Mouse (Mus musculus): ENCODE measurements at regions not wholly inside any gene's neighbourhood (a gene's known extent, or its start where the extent isn't known, plus 50 kb on each side); places are given as distances from the start of the nearest gene placed in this dataset.

DNA sequence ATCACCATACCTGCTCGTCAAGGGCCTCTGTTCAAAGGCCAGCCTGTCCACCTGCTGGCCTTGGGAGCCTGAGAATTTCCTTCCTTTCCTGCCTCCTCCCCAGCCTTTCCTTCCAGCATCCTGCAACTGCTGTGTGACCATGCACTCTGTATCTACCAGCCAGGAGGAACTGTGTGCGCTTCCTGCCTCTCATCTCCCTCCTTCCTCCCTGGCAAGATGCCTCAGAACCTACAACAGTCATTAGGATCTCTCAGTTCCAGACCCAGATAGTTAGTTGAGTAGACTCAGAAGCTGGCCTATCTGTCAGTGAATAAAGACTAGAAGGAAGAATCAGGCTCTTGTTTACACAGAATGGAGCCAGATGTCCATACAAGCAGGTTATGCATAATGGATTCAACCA, 183.8 kb upstream of the Ntf3 start:
- H3K4me3 ChIP-seq = no peak overlapping the region
- H3K4me2 ChIP-seq = no peak overlapping the region
- WGBS = 40% methylated on average over 2 of the region's 2 CpGs
- no peak for ATAC-seq (replicated peaks; ENCODE audit: insufficient number of reproducible peaks, insufficient read depth, low FRiP score, low read depth)
- peaks cover 4% of the 10 kb centered on the region; the same call in 1 of the 2 replicates for H3K4me1 ChIP-seq (replicated peaks)
- no peak overlapping the region for H3K27ac ChIP-seq
- H3K9me3 ChIP-seq (replicated peaks) = no peaks in the 10 kb centered on the region
- H3K9ac ChIP-seq = no peak overlapping the region
- H3K27me3 ChIP-seq = no peaks in the 10 kb centered on the region
- H3K36me3 ChIP-seq = no peaks in the 10 kb centered on the region

DNA sequence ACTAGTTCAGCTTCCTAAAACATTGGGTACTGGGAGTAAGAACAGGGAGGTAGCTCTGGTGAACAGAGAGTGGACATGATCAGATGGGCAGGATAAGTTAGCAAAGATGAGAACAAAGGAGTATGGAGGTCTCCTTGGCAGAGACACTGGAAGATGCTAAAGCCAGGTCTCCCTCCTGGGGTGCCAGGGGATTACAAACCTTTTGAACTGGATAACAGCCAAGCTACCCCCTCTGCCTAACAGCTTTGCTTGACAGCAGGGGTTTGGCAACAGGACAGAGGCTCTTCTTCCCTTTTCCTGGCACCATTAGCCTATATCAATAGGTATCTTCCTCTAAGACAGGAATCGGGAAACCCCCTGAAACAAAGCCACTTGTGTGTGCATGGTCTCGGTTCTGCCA, 183.2 kb upstream of the Ntf3 start:
- 25% methylated on average over 2 of the region's 2 CpGs for WGBS
- no peaks in the 10 kb centered on the region for H3K9me3 ChIP-seq (replicated peaks)
- H3K9ac ChIP-seq = no peak overlapping the region
- no peaks in the 10 kb centered on the region; the same call in 1 of the 2 replicates for H3K27me3 ChIP-seq
- H3K4me1 ChIP-seq (replicated peaks) = peaks cover 4% of the 10 kb centered on the region; the same call in 1 of the 2 replicates
- no peak overlapping the region for H3K27ac ChIP-seq
- H3K36me3 ChIP-seq = no peaks in the 10 kb centered on the region
- H3K4me3 ChIP-seq = no peak overlapping the region
- no peak for ATAC-seq (replicated peaks; ENCODE audit: insufficient number of reproducible peaks, insufficient read depth, low FRiP score, low read depth)
- no peak overlapping the region for H3K4me2 ChIP-seq

DNA sequence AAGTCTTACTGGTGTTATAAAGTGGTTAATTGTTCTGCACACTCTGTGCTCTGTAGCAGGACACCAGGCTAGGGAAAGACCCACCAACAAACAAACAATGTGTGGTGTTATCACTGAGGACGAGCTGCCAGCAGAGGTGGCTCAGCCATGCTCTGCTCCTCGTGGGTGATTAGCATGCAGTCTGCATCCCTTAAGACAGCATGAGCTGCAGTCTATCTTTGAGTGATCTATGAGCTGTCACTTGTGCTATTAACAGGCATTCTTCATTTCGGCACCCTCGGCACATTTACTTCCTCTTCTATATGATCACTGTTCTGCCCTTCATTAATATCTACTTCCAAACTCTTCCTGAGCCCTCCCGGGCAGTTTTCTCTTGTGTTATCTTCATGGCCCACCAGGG, 178.5 kb upstream of the Ntf3 start:
- ATAC-seq (replicated peaks; ENCODE audit: insufficient number of reproducible peaks, insufficient read depth, low FRiP score, low read depth) = no peak
- Histone ChIP-seq H3K4me3 (no peak overlapping the region), H3K27me3 (no peaks in the 10 kb centered on the region; the same call in 1 of the 2 replicates), H3K9me3 (replicated peaks) (no peaks in the 10 kb centered on the region), H3K27ac (no peak overlapping the region), H3K4me1 (replicated peaks) (no peaks in the 10 kb centered on the region), H3K4me2 (no peak overlapping the region), H3K9ac (no peak overlapping the region), H3K36me3 (no peaks in the 10 kb centered on the region)
- WGBS = 40% methylated on average over 5 of the region's 5 CpGs

DNA sequence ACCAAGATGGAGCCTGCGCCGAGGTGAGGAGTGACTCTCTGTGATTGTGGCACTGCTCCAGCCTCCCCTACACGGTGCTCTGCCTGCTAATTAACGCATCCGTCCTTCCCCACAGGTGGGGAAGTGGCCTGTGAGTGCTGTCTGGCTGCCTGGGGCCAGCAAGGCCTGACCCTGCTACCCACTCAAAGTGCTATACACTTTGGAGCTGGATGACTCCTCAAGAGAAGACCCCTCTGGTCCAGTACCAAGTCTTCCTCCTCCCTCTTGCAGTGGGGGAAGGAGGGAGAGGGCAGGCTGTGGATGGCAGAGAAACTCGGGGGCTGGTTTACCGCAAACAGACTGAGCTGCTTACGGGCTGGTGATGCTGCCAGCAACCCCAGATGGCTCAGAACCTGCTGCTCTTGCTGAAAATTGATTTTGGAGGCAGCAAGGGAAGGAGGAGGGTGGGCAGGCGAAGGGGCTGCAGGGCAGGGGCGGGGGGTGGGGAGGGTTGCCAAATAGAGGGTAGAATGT, 173.4 kb upstream of the Ntf3 start:
- no peaks in the 10 kb centered on the region; the same call in 1 of the 2 replicates for H3K27me3 ChIP-seq
- ATAC-seq (replicated peaks; ENCODE audit: insufficient number of reproducible peaks, insufficient read depth, low FRiP score, low read depth) = no peak
- H3K4me1 ChIP-seq (replicated peaks) = no peaks in the 10 kb centered on the region
- H3K27ac ChIP-seq = no peak overlapping the region
- no peak overlapping the region for H3K4me2 ChIP-seq
- H3K9me3 ChIP-seq (replicated peaks) = no peaks in the 10 kb centered on the region
- no peak overlapping the region for H3K4me3 ChIP-seq
- H3K9ac ChIP-seq = no peak overlapping the region
- 62% methylated on average over 10 of the region's 10 CpGs for WGBS
- no peaks in the 10 kb centered on the region for H3K36me3 ChIP-seq

DNA sequence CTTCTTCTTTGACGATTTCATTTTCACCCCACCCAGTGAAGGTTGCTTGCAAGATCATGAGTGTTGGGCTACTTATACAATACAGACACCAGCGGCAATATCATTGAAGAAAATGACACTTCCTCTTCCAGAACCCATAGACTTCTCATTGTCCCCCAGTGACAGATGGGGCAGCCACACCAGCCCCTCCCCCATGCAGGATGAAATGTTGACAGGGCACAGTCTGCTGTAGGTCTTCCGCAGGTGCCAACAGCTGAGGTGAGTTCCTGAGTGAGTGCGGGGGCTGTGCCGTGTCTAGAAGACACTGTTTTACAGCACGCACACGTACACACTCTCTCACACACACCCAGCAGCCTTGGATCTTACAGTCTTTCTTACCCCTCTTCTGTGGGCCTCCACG, 171.0 kb upstream of the Ntf3 start:
- Histone ChIP-seq H3K27ac (no peak overlapping the region), H3K4me1 (replicated peaks) (no peaks in the 10 kb centered on the region), H3K9ac (no peak overlapping the region), H3K36me3 (no peaks in the 10 kb centered on the region), H3K27me3 (no peaks in the 10 kb centered on the region), H3K4me3 (no peak overlapping the region), H3K9me3 (replicated peaks) (no peaks in the 10 kb centered on the region), H3K4me2 (no peak overlapping the region)
- WGBS = 72% methylated on average over 8 of the region's 8 CpGs
- no peak for ATAC-seq (replicated peaks; ENCODE audit: insufficient number of reproducible peaks, insufficient read depth, low FRiP score, low read depth)

DNA sequence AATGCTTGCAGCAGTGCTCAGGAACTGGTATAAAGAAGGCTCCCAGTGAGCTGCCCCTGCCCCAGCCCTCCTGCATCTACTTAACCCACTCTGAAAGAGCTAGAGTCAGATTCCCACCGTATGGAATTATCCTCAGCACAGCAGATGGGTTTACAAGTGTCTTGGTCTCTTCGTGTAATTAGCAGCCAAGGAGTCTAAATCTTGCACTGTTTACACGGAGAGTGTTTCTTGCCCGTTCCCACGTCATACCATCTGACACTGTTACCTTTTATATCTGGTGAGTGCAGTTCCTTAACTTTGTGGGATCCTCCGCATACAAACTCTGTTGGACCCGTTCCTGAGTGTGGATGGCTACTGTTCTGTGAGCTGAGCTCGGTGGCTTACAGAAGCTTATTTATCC, 167.5 kb upstream of the Ntf3 start:
- ATAC-seq (replicated peaks; ENCODE audit: insufficient number of reproducible peaks, insufficient read depth, low FRiP score, low read depth) = no peak
- Histone ChIP-seq H3K36me3 (no peaks in the 10 kb centered on the region), H3K27ac (no peak overlapping the region), H3K27me3 (no peaks in the 10 kb centered on the region), H3K4me1 (replicated peaks) (no peaks in the 10 kb centered on the region), H3K4me3 (no peak overlapping the region), H3K4me2 (no peak overlapping the region), H3K9me3 (replicated peaks) (no peaks in the 10 kb centered on the region), H3K9ac (no peak overlapping the region)
- 78% methylated on average over 8 of the region's 8 CpGs for WGBS

DNA sequence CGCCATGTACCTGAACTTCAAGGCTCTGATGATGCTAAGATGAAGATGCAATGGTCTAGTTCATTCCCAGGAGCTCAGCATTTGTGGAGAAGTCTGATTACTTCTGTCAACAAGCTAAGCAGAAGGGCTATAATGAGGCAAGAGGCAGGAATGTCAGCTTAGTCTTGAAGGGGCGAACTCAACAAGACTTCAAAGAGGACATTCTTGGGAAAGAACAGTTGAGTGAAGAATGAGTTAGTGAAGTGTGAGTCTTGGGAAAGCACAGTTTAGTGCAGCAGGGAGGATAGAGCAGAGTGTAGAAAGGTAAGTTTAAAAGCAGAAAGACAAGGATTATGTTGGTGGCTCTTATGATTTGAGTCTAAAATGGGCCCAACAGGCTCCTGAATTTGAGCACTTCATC, 160.5 kb upstream of the Ntf3 start:
- H3K27ac ChIP-seq = no peak overlapping the region
- ATAC-seq (replicated peaks; ENCODE audit: insufficient number of reproducible peaks, insufficient read depth, low FRiP score, low read depth) = no peak

DNA sequence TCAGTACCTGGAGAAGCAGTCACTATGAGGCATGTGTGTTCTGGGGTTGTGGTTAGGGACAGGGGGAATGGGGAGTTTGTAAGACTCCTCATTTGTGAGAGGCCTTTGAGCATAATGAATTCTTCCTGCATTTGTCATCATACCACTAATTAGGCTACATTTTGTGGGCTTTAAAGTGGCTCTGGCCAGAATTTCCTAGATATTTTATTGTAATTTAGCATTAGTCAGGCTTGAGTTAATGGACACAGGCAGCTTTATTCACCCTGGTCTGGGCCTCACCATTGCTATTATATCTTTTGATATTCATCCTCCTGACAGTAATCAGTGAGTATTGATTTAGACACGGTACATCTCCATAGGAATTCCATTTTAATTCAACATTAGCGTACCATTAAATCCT, 151.8 kb upstream of the Ntf3 start:
- Histone ChIP-seq H3K36me3 (no peaks in the 10 kb centered on the region), H3K4me1 (replicated peaks) (no peaks in the 10 kb centered on the region), H3K9ac (no peak overlapping the region), H3K4me2 (no peak overlapping the region), H3K9me3 (replicated peaks) (no peaks in the 10 kb centered on the region), H3K4me3 (no peak overlapping the region), H3K27me3 (no peaks in the 10 kb centered on the region), H3K27ac (no peak overlapping the region)
- no peak for ATAC-seq (replicated peaks; ENCODE audit: insufficient number of reproducible peaks, insufficient read depth, low FRiP score, low read depth)
- WGBS = 83% methylated on average over 2 of the region's 2 CpGs

More for the DNA sequence above, 160.5 kb upstream of the Ntf3 start:
- Histone ChIP-seq H3K9ac (no peak overlapping the region), H3K4me2 (no peak overlapping the region), H3K9me3 (replicated peaks) (no peaks in the 10 kb centered on the region), H3K36me3 (no peaks in the 10 kb centered on the region), H3K4me1 (replicated peaks) (peaks cover 5% of the 10 kb centered on the region; the same call in 1 of the 2 replicates), H3K4me3 (no peak overlapping the region), H3K27me3 (no peaks in the 10 kb centered on the region)
- 73% methylated on average over 2 of the region's 2 CpGs for WGBS

DNA sequence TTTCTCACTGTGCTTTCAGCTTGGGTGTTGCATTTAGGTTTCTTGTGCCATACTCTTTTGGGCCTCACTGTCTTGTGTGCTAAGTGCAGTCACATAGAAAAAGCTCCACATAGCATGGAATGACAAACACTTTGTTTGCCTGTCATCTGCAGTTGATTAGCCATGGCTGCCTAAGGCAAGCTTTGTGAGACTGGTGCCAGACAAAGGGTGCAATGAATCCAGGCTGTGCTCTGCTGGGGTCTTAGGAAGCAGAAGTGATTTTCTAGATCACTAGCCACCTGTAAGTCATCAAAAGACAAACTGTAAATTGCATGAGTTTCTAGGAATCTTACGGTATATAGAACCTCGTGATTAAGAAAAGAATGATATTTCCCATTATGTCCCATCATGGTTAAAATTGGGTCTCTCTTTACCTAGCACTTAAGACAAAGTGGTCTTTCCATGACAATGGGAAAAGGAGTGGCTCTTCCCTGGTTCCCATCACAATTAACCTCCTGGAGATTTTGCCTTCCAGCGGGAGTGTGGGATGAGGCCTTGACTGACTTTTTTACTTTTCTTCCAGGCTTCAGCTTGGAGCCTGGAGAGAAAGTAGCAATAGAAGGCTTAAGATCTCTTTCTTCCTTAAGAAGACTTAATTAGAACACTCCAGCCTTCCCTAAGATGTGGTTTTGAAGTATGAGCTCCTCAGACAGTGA, 144.2 kb upstream of the Ntf3 start:
- Histone ChIP-seq H3K9me3 (replicated peaks) (no peaks in the 10 kb centered on the region), H3K36me3 (no peaks in the 10 kb centered on the region), H3K27me3 (no peaks in the 10 kb centered on the region), H3K4me1 (replicated peaks) (no peaks in the 10 kb centered on the region), H3K9ac (no peak overlapping the region), H3K27ac (no peak overlapping the region), H3K4me3 (no peak overlapping the region), H3K4me2 (no peak overlapping the region)
- no peak for ATAC-seq (replicated peaks; ENCODE audit: insufficient number of reproducible peaks, insufficient read depth, low FRiP score, low read depth)
- 78% methylated on average over 3 of the region's 3 CpGs for WGBS

DNA sequence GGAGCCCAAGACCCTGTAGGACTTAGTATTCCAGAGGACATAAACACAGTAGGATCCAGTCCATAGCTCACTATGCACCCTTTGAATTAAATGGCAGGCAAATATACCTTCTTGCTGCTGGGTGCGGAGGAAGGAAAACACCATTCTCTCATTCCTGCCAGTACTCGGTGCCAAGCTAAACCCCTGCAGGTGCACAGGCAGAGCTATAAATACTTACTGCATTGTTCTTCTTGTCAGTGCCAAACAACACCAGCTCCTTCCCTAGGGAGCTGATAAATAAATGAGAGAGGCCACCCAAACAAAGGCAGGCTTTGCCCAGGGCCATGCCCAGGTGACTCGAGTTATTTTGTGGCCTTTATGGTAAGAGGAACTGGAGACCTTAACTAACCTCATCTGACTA, 136.4 kb upstream of the Ntf3 start:
- no peak for ATAC-seq (replicated peaks; ENCODE audit: insufficient number of reproducible peaks, insufficient read depth, low FRiP score, low read depth)
- Histone ChIP-seq H3K4me1 (replicated peaks) (no peaks in the 10 kb centered on the region), H3K27ac (no peak overlapping the region), H3K27me3 (no peaks in the 10 kb centered on the region), H3K9me3 (replicated peaks) (no peaks in the 10 kb centered on the region), H3K36me3 (no peaks in the 10 kb centered on the region), H3K4me2 (no peak overlapping the region), H3K4me3 (no peak overlapping the region), H3K9ac (no peak overlapping the region)
- 53% methylated on average over 3 of the region's 3 CpGs for WGBS

DNA sequence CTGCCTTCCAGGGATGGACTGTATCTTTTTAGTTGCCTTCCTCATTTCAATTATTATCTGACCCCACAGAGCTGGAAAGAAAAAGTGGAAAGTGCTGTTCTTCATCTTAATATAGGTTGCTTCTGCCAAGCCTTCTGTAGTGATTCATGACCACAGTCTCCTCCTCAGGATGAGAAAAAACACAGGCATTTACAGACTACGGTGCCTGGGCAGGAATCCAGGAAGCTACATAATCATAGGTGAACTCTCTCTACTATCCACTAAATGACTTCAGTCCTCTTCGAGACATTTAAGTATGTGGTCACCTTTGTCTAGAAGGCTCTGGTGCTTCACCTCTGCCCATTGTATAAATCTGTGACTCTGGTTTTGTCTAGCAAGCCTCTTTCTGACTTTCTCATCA, 124.9 kb upstream of the Ntf3 start:
- WGBS = 57% methylated on average over 2 of the region's 2 CpGs

DNA sequence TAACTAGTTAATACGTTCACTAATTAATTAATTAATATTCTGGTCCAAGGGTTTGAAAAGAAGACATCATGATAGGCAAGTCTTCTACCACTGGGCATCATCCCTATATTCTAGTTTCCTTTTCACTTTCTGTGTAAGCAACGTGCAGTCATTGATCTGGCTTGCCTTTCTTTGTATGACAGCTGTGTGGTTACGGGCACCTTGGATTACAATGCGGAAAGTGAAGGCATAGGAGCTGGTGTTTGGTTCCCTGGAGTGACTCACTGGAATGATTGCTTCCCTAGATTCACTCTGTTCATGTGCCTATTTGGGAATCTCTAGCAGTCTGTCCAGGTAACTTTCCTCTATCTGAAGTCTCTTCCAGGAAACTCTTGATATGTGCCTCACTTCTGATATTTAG, 120.5 kb upstream of the Ntf3 start:
- ATAC-seq (replicated peaks; ENCODE audit: insufficient number of reproducible peaks, insufficient read depth, low FRiP score, low read depth) = no peak
- 76% methylated on average over 4 of the region's 4 CpGs for WGBS
- Histone ChIP-seq H3K4me2 (no peak overlapping the region), H3K4me1 (replicated peaks) (no peaks in the 10 kb centered on the region), H3K4me3 (no peak overlapping the region), H3K9ac (no peak overlapping the region), H3K36me3 (no peaks in the 10 kb centered on the region), H3K9me3 (replicated peaks) (no peaks in the 10 kb centered on the region), H3K27me3 (no peaks in the 10 kb centered on the region), H3K27ac (no peak overlapping the region)

More for the DNA sequence above, 124.9 kb upstream of the Ntf3 start:
- ATAC-seq (replicated peaks; ENCODE audit: insufficient number of reproducible peaks, insufficient read depth, low FRiP score, low read depth) = no peak
- H3K4me3 ChIP-seq = no peak overlapping the region
- H3K4me2 ChIP-seq = no peak overlapping the region
- no peaks in the 10 kb centered on the region for H3K36me3 ChIP-seq
- no peaks in the 10 kb centered on the region for H3K4me1 ChIP-seq (replicated peaks)
- no peak overlapping the region for H3K27ac ChIP-seq
- H3K9ac ChIP-seq = no peak overlapping the region
- no peaks in the 10 kb centered on the region for H3K9me3 ChIP-seq (replicated peaks)
- no peaks in the 10 kb centered on the region for H3K27me3 ChIP-seq

All from heart, embryonic 15.5 days (tissue).